Mouse (Mus musculus) limb, embryonic 15.5 days (tissue): ENCODE results near the gene Themis3. TPM values are rescaled to one million over a fixed set of nuclear protein-coding genes. Genes with fewer than 3 reads are reported as not detected.

Experiments
- ATAC-seq: fragments of 200-750 bp; cut with Nextera tagmentation; 2 replicates; pipeline ENCODE4 v1.8.0; 2017; ENCODE audit warnings: low read depth, moderate TSS enrichment; ENCODE audit not compliant: insufficient number of reproducible peaks, low FRiP score, low TSS enrichment
- H3K27ac ChIP-seq: fragments of 300-500 bp; sonication (generic); 2 replicates; pipeline ENCODE4 v1.5.1; 2015; ENCODE audit warnings: moderate library complexity, mild to moderate bottlenecking, inconsistent platforms
- H3K27me3 ChIP-seq: fragments of 300-500 bp; sonication (generic); 2 replicates; pipeline ENCODE4 v1.6.1; 2015; ENCODE audit warnings: inconsistent platforms
- H3K36me3 ChIP-seq: fragments of 300-500 bp; sonication (generic); 2 replicates; pipeline ENCODE4 v1.6.1; 2015; ENCODE audit warnings: inconsistent platforms
- H3K4me1 ChIP-seq: fragments of 300-500 bp; sonication (generic); 2 replicates; pipeline ENCODE4 v1.6.1; 2015; ENCODE audit warnings: inconsistent platforms
- H3K4me2 ChIP-seq: fragments of 300-500 bp; sonication (generic); 2 replicates; pipeline ENCODE4 v1.6.1; 2015; ENCODE audit warnings: mild to moderate bottlenecking, inconsistent platforms
- H3K4me3 ChIP-seq: fragments of 300-500 bp; sonication (generic); 2 replicates; pipeline ENCODE4 v1.5.1; 2015; ENCODE audit warnings: mild to moderate bottlenecking, inconsistent platforms
- H3K9ac ChIP-seq: fragments of 300-500 bp; sonication (generic); 2 replicates; pipeline ENCODE4 v1.6.1; 2015; ENCODE audit warnings: inconsistent platforms
- H3K9me3 ChIP-seq: fragments of 300-500 bp; sonication (generic); 2 replicates; pipeline ENCODE4 v1.6.1; 2016; ENCODE audit warnings: inconsistent platforms
- WGBS: fragments of 180-500 bp; shearing (Covaris S2); methylation state at CpG from one replicate; pipeline ENCODE4 v1.1.7; 2015; 5-methylcytosine and 5-hydroxymethylcytosine counted together
- polyA plus RNA-seq: library from polyadenylated mRNA; unstranded; fragments of >200 nt; fragmentation: Nextera tagmentation; extraction: Ambion mirVana; gene quantifications from 2 replicates; pipeline ENCODE4 v1.2.1, GENCODE M21; 2015

The Themis3 gene
- polyA plus RNA-seq, 1 experiment from 2014 or later, result 0.14 TPM

- Histone ChIP-seq H3K4me1 (peaks cover 7% of the 10 kb centered on the region; the same call in 1 of the 2 replicates), H3K9me3 (no peaks in the 10 kb centered on the region), H3K36me3 (peaks cover 30% of the 10 kb centered on the region), H3K4me2 (no peak overlapping the region), H3K4me3 (no peak overlapping the region), H3K27ac (no peak overlapping the region), H3K27me3 (no peaks in the 10 kb centered on the region), H3K9ac (no peak overlapping the region)
- WGBS, result 82% methylated on average over 9 of the region's 9 CpGs
- ATAC-seq, result no peak
These were observed 87.1 kb downstream of the Themis3 start for GRCm38 (mm10) chr17:66507049-66507954.

GRCm38 (mm10) chr17:66504964-66505363 lies 89.5 kb downstream of the Themis3 start:
- H3K9ac ChIP-seq, result no peak overlapping the region
- ATAC-seq, result no peak
- no peaks in the 10 kb centered on the region for H3K9me3 ChIP-seq
- H3K4me1 ChIP-seq, result no peaks in the 10 kb centered on the region
- peaks cover 45% of the 10 kb centered on the region for H3K36me3 ChIP-seq
- no peak overlapping the region for H3K27ac ChIP-seq
- H3K4me3 ChIP-seq, result no peak overlapping the region
- no peak overlapping the region for H3K4me2 ChIP-seq
- 88% methylated on average over 8 of the region's 8 CpGs for WGBS
- no peaks in the 10 kb centered on the region for H3K27me3 ChIP-seq

Other genes starting within 250 kb of the Themis3 start
- gene Mtcl1, start 144.9 kb downstream of the Themis3 start, polyA plus RNA-seq, result 4.0 and 4.3 TPM in 2 replicates
- gene Rab12, start 74.9 kb downstream of the Themis3 start, polyA plus RNA-seq, result 39.7 and 48.6 TPM in 2 replicates